Comparison of ENCODE assay signal across 14 mouse cellular contexts in genomic region chr3:93708969-93709637, GRCm38 (mm10). TPM values are rescaled to one million over a fixed set of nuclear protein-coding genes. Genes with fewer than 3 reads are reported as not detected.
"Had no signal": no experiment of that assay in that cellular context is flagged by ENCODE, and none has a peak within 500 bp of the region (broad histone marks: within the 10 kb centered on the region; RNA-seq: fewer than 3 reads in every experiment).

No protein-coding gene starts in this region.

RNA-seq across cellular contexts. Expression of gene Gm37596, which starts 16.2 kb away (rescaled TPM):
- total RNA-seq: neutrophil, adult 5-6 weeks had no signal
- polyA plus RNA-seq: neural tube, embryonic 13.5 days; neural tube, embryonic 14.5 days; neural tube, embryonic 15.5 days; small intestine, adult 2 months; spleen, adult 2 months; stomach, embryonic 14.5 days; stomach, embryonic 15.5 days; stomach, embryonic 16.5 days; stomach, postnatal 0 days; testis, adult 2 months; thymus, adult 2 months; thymus, postnatal 0 days; urinary bladder, adult 2 months had no signal

RNA-seq across cellular contexts. Expression of gene Tdpoz1, which starts 33.0 kb away (rescaled TPM):
- total RNA-seq: neutrophil, adult 5-6 weeks had no signal
- polyA plus RNA-seq: neural tube, embryonic 13.5 days; neural tube, embryonic 14.5 days; neural tube, embryonic 15.5 days; small intestine, adult 2 months; spleen, adult 2 months; stomach, embryonic 14.5 days; stomach, embryonic 15.5 days; stomach, embryonic 16.5 days; stomach, postnatal 0 days; testis, adult 2 months; thymus, adult 2 months; thymus, postnatal 0 days; urinary bladder, adult 2 months had no signal

RNA-seq across cellular contexts. Expression of gene Tdpoz2, which starts 56.6 kb away (rescaled TPM):
- total RNA-seq: neutrophil, adult 5-6 weeks had no signal
- polyA plus RNA-seq: neural tube, embryonic 13.5 days; neural tube, embryonic 14.5 days; neural tube, embryonic 15.5 days; small intestine, adult 2 months; spleen, adult 2 months; stomach, embryonic 14.5 days; stomach, embryonic 15.5 days; stomach, embryonic 16.5 days; stomach, postnatal 0 days; testis, adult 2 months; thymus, adult 2 months; thymus, postnatal 0 days; urinary bladder, adult 2 months had no signal
